Mouse (Mus musculus): ENCODE results near the gene Cd68. TPM values are rescaled to one million over a fixed set of nuclear protein-coding genes. Genes with fewer than 3 reads are reported as not detected.

The Cd68 gene
- polyA plus RNA-seq, 1 experiment from 2014 or later = 28.3 TPM

DNA sequence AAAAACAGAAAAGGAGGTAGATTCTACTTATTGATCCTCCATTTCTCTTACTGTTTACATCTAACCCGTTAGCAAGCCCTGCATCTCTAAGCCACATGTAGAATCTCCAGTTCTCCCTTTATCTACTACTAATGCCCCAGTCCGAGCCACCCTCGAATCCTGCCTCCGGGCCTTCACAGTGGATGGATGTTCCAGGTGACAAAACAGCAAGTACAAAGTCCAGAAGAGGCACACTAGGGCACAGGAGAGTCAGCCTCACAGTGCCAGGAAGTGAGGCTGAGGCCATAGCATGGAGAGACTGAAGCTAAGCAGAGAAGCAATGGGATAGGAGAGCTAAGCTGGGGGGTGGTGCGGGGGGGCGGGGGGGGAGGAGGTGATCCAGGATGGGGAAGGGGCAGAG, 26.9 kb upstream of the Cd68 start:
- Histone ChIP-seq H3K4me1 (peaks cover 17% of the 10 kb centered on the region), H3K36me3 (no peaks in the 10 kb centered on the region), H3K27ac (replicated peaks) (no peak overlapping the region), H3K27me3 (no peaks in the 10 kb centered on the region), H3K4me3 (replicated peaks) (no peak overlapping the region), H3K9ac (no peak overlapping the region), H3K9me3 (replicated peaks) (no peaks in the 10 kb centered on the region), H3K4me2 (replicated peaks) (no peak overlapping the region)
- 82% methylated on average over 6 of the region's 6 CpGs for WGBS
- ATAC-seq (ENCODE audit: insufficient number of reproducible peaks, low FRiP score, low TSS enrichment, low read depth) = no peak

DNA sequence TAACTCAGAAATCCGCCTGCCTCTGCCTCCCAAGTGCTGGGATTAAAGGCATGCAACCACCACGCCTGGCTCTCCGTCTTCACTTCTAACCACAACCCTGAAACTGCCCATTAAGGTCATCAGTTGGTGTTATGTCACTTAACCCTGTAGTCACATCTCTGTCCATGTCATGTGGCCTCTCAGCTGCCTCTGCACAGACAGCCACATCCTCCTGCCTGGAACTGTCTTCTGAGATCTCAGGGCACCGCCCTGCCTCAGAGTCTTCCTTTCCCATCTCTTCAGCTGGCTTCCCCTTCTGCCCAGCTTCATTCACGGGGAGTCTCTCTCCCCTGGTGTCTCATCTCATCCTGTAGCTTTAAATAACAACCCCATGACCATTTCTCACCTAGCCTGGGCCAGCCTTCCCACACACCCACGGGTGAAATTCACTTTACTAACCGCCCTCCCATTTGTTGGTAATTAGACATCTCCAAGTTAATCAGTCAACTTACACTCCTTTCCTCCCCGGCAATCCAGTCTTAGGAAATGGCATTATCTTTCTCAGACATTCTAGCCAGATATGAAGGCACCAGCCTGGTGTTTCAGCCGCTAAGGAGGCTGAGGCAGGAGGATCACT, 26.4 kb upstream of the Cd68 start:
- WGBS = 76% methylated on average over 9 of the region's 9 CpGs
- H3K9ac ChIP-seq = no peak overlapping the region
- no peaks in the 10 kb centered on the region for H3K27me3 ChIP-seq
- no peaks in the 10 kb centered on the region for H3K36me3 ChIP-seq
- no peak for ATAC-seq (ENCODE audit: insufficient number of reproducible peaks, low FRiP score, low TSS enrichment, low read depth)
- H3K4me3 ChIP-seq (replicated peaks) = no peak overlapping the region
- no peaks in the 10 kb centered on the region for H3K9me3 ChIP-seq (replicated peaks)
- H3K27ac ChIP-seq (replicated peaks) = no peak overlapping the region
- no peak overlapping the region for H3K4me2 ChIP-seq (replicated peaks)
- H3K4me1 ChIP-seq = peaks cover 17% of the 10 kb centered on the region

DNA sequence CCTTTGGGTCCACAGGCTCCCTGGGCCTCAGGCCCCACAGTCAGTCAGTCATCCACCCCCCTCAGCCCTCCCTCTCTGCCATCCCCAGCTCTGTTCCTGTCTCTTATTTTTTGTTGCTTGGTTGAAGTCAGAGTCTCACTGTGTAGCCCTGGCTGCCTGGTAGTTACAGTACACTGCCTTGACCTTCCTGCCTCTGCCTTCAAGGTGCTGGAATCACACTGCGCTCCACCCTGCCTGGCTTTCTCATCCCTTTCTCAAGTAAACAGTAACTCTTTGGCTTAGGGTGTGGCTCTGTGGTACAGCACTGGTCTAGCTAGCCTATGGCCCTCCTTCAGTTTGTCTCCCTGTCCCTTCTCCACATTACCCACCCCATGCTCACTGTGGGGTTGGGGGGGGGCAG, 23.9 kb upstream of the Cd68 start:
- ATAC-seq (ENCODE audit: insufficient number of reproducible peaks, low FRiP score, low TSS enrichment, low read depth) = no peak
- no peaks in the 10 kb centered on the region for H3K27me3 ChIP-seq
- 84% methylated on average over 1 of the region's 1 CpGs for WGBS

DNA sequence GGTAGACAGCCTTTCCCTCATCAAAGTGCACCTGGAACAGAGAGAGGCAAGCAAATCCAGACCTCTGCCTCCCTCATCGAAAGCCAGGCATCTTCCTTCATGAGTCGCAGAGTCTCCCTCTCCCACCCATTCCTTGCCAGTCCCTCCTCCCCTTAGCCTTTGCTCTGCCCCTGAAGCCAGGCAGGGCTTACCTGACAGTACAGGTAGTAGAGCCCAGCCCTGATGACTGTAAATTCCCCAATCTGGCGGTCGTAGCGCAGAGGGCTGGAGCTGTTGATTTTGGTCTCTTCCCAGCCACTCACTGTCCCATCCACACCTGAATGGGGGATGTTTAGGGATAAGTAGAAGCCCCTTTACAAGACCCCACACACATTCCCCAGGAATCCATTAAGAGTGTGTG, 21.1 kb upstream of the Cd68 start:
- H3K36me3 ChIP-seq = no peaks in the 10 kb centered on the region
- H3K9ac ChIP-seq = no peak overlapping the region
- 49% methylated on average over 5 of the region's 5 CpGs for WGBS
- H3K27me3 ChIP-seq = no peaks in the 10 kb centered on the region
- peak overlapping the region; percentile 51; the same call in 1 of the 2 replicates for H3K27ac ChIP-seq (replicated peaks)
- H3K9me3 ChIP-seq (replicated peaks) = no peaks in the 10 kb centered on the region
- peaks cover 47% of the 10 kb centered on the region for H3K4me1 ChIP-seq
- no peak overlapping the region for H3K4me3 ChIP-seq (replicated peaks)
- no peak for ATAC-seq (ENCODE audit: insufficient number of reproducible peaks, low FRiP score, low TSS enrichment, low read depth)
- H3K4me2 ChIP-seq (replicated peaks) = no peak overlapping the region

More for the DNA sequence above, 23.9 kb upstream of the Cd68 start:
- no peak overlapping the region for H3K4me3 ChIP-seq (replicated peaks)
- H3K27ac ChIP-seq (replicated peaks) = no peak overlapping the region
- H3K4me2 ChIP-seq (replicated peaks) = no peak overlapping the region
- no peaks in the 10 kb centered on the region for H3K9me3 ChIP-seq (replicated peaks)
- peaks cover 29% of the 10 kb centered on the region for H3K4me1 ChIP-seq
- H3K9ac ChIP-seq = no peak overlapping the region
- no peaks in the 10 kb centered on the region for H3K36me3 ChIP-seq

DNA sequence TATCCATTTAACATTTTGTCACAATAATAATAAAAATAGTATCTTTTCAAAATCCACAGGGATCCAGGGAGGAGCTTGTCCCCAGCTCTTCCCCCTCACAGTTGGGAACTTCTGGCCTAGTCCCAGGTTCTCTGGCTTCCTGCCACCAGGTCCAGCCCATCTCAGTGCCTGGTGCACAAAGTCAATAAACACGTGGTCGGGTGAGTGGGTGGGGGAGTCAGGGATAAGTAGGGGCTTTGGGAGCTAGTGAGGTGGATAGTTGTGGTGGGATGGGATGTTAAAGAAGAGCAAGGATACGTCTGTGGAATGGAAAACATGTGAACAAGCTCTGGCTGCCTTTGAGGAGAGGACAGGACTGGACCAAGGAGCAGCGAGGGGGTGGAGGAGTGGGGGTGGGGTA, 20.4 kb upstream of the Cd68 start:
- H3K4me2 ChIP-seq (replicated peaks) = no peak overlapping the region
- no peaks in the 10 kb centered on the region for H3K27me3 ChIP-seq
- H3K4me3 ChIP-seq (replicated peaks) = no peak overlapping the region
- no peaks in the 10 kb centered on the region for H3K36me3 ChIP-seq
- H3K4me1 ChIP-seq = peaks cover 47% of the 10 kb centered on the region
- no peaks in the 10 kb centered on the region for H3K9me3 ChIP-seq (replicated peaks)
- H3K27ac ChIP-seq (replicated peaks) = peak overlapping the region; percentile 51
- ATAC-seq (ENCODE audit: insufficient number of reproducible peaks, low FRiP score, low TSS enrichment, low read depth) = no peak
- H3K9ac ChIP-seq = no peak overlapping the region
- 11% methylated on average over 4 of the region's 4 CpGs for WGBS

DNA sequence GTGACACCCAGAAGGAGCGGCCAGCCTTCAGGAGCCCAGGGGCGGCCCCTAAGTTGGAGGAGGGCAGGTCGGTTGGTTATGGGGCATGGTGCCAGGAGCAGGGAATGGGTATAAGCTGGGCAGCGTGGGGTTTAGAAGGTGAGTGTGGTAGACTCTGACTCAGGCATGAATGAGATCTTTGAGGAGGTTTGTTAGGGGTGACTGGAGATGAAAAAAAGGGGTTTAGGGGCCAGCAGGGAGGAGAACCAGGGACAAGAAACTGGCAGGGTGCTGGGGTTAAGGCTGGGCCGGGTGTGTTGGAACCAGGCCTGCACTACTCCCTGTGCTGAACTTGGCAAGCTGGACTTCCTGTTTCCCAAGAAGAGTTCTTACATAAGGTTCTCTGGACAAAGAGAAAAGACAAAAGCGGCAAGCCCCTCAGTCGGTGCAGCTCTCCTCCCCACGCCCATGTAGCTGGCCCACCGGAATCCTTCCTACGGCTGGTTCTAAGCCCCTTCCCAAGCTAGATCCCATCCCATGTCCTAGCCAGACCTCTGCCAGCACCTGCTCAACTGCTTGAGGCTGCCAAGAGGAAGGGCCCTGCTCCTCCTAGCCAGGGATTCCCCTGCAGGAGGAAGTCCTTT, 19.7 kb upstream of the Cd68 start, which contains the start of gene Tnfsf13:
TSS of gene Tnfsf13 (minus strand) at position 259 of the 623 bp plus-strand sequence.
- Histone ChIP-seq H3K4me1 (peaks cover 51% of the 10 kb centered on the region), H3K9me3 (replicated peaks) (no peaks in the 10 kb centered on the region), H3K4me3 (replicated peaks) (no peak within 1 kb of the TSS), H3K4me2 (replicated peaks) (no peak within 1 kb of the TSS), H3K36me3 (no peaks in the 10 kb centered on the region), H3K27ac (replicated peaks) (peak within 1 kb of the TSS; percentile 97), H3K27me3 (no peaks in the 10 kb centered on the region), H3K9ac (no peak within 1 kb of the TSS)
- 66% methylated on average over 10 of the region's 10 CpGs for WGBS
- ATAC-seq (ENCODE audit: insufficient number of reproducible peaks, low FRiP score, low TSS enrichment, low read depth) = no peak

DNA sequence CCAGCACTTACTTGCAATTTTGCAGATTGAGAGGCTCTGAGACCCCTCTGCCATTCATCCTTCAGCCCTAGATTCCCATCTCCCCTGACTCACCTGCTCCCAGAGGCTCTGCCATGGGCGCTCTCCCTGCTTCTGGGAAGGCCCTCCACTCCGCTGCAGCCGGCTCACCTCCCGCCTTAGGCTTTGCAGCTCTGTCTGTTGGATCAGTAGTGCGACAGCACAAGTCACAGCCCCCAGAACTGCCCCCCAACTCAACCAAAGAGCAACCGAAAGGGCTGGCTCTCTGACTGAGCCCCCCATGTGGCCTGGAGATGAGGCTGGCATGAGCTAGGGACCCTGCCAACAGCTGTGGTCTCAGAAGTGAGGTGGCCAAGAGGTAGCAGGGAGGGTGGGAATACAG, 19.0 kb upstream of the Cd68 start:
- H3K36me3 ChIP-seq = no peaks in the 10 kb centered on the region
- H3K27ac ChIP-seq (replicated peaks) = peak overlapping the region; percentile 97
- H3K9ac ChIP-seq = no peak overlapping the region
- H3K4me2 ChIP-seq (replicated peaks) = no peak overlapping the region
- H3K27me3 ChIP-seq = no peaks in the 10 kb centered on the region
- H3K4me3 ChIP-seq (replicated peaks) = no peak overlapping the region
- H3K9me3 ChIP-seq (replicated peaks) = no peaks in the 10 kb centered on the region
- peaks cover 58% of the 10 kb centered on the region for H3K4me1 ChIP-seq
- no peak for ATAC-seq (ENCODE audit: insufficient number of reproducible peaks, low FRiP score, low TSS enrichment, low read depth)
- WGBS = 82% methylated on average over 6 of the region's 6 CpGs

DNA sequence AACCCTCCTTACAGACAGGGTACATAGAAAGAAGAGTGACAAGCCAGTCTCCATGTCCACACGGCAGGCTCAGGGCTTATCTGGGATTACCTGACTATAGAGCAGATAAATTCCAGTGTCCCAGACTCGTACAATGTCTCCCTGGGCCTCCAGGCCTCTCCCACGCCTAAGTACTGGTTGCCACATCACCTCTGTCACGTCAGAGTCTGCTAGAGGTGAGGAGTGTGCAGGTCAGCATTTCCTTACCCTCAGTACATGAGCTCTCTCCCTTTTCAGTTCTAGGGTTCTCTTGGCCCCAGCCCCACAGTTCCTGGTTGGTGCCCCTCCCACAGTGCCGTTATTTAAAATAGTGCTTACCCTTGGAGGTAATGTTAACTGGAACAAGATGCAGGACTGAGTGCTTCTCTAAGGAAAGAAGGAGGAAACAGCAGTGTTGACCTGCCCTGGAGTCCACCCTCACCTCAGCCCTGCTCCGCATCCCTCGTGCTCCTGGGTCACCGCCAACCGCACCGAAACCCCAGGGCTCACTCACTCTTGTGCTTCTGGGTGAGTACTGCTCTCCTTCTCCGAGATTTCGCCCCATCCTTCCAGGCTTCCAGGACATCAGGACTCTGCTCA, 18.3 kb upstream of the Cd68 start:
- Histone ChIP-seq H3K27ac (replicated peaks) (peak overlapping the region; percentile 97), H3K27me3 (no peaks in the 10 kb centered on the region), H3K4me2 (replicated peaks) (no peak overlapping the region), H3K9me3 (replicated peaks) (no peaks in the 10 kb centered on the region), H3K36me3 (no peaks in the 10 kb centered on the region), H3K9ac (no peak overlapping the region), H3K4me3 (replicated peaks) (no peak overlapping the region), H3K4me1 (peaks cover 64% of the 10 kb centered on the region)
- WGBS = 74% methylated on average over 12 of the region's 12 CpGs
- ATAC-seq (ENCODE audit: insufficient number of reproducible peaks, low FRiP score, low TSS enrichment, low read depth) = no peak

DNA sequence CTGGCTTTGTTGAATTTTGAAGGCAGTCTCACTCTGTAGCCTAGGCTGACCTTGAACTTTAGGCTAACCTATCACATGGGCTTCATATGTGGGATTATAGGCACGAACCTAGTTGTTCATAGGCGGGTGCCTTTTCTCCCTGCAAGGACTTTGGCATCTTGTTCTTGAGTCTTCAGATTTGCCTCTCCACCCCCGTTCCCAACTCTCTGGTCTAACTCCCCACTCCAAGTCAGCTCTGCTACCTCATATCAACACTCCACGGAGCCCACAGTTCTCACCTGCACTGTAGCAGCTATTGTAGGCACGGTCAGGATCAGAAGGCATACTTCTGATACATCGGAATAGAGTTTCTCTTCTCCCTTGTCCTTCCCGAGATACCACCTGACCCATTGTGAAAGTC, 17.6 kb upstream of the Cd68 start:
- Histone ChIP-seq H3K4me2 (replicated peaks) (peak overlapping the region; percentile 85), H3K27ac (replicated peaks) (peak overlapping the region; percentile 97), H3K27me3 (no peaks in the 10 kb centered on the region), H3K4me3 (replicated peaks) (no peak overlapping the region), H3K9ac (no peak overlapping the region), H3K4me1 (peaks cover 64% of the 10 kb centered on the region), H3K9me3 (replicated peaks) (no peaks in the 10 kb centered on the region), H3K36me3 (peaks cover 4% of the 10 kb centered on the region)
- 68% methylated on average over 7 of the region's 7 CpGs for WGBS
- no peak for ATAC-seq (ENCODE audit: insufficient number of reproducible peaks, low FRiP score, low TSS enrichment, low read depth)

DNA sequence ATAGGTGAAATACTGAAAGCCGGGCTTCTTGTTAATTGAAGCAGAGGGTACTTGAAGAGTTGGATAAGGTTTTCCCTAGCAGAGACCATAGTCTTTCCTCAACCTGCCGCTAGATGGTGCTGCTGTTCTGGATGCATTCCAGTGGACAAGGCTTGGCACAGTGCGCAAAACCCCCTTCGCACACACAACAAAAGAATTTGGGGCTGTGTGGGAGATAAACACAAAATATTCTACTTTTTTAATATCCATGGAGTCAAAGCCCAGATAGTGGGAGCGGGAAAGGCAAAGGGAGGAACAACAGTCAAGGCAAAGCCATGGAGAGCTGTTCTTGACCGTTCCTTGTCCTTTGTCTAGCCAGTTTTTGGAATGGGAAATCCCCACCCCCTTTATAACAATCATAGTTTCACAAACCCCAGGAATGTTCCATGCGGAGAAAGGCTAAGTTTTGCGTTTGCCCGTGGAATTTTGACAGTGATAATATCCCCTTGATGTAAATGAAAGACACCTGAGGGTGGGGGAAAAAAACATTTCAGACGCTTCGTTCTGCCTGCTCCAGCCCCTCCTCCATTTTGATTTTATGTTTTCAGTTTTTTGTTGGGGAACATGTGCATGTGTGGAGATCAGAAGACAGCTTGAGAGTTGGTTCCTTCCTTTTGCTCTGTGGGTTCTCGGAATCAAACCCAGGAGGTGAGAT, 17.0 kb upstream of the Cd68 start:
- no peaks in the 10 kb centered on the region for H3K9me3 ChIP-seq (replicated peaks)
- H3K4me1 ChIP-seq = peaks cover 64% of the 10 kb centered on the region
- H3K27ac ChIP-seq (replicated peaks) = peak overlapping the region; percentile 97
- ATAC-seq (ENCODE audit: insufficient number of reproducible peaks, low FRiP score, low TSS enrichment, low read depth) = 0 out of 2 replicates have a peak, but pooled peaks have one; percentile 24
- peaks cover 10% of the 10 kb centered on the region for H3K36me3 ChIP-seq
- H3K4me3 ChIP-seq (replicated peaks) = peak overlapping the region; percentile 80
- H3K27me3 ChIP-seq = no peaks in the 10 kb centered on the region
- WGBS = 7% methylated on average over 12 of the region's 12 CpGs
- peak overlapping the region; percentile 23; the same call in 1 of the 2 replicates for H3K9ac ChIP-seq
- H3K4me2 ChIP-seq (replicated peaks) = peak overlapping the region; percentile 85

DNA sequence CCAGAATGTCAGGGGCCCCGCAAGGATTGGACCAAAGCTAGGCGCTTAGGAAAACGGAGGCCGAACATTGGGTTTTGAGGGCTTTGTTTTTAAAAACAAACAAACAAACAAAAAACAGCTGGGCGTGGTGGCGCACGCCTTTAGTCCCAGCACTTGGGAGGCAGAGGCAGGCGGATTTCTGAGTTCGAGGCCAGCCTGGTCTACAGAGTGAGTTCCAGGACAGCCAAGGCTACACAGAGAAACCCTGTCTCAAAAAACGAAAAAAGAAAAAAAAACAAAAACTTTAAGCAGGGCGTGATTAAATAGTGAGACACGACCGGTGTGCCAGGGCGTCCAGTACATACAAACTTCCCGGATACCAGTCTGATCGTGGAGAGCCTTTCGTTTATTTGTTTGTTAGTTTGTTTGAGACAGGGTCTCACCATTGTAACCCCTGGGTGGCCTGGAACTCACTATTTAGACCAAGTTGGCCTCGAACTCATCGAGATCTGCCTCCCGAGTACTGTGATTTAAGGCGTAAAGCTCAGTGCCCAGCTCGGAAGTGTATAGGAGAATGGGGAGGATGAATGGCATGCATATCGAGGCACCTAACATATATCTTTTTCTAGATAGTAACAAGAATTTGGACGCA, 16.4 kb upstream of the Cd68 start:
- H3K36me3 ChIP-seq = peaks cover 14% of the 10 kb centered on the region
- H3K9ac ChIP-seq = peak overlapping the region; percentile 51
- peaks cover 64% of the 10 kb centered on the region for H3K4me1 ChIP-seq
- WGBS = 26% methylated on average over 24 of the region's 24 CpGs
- H3K4me3 ChIP-seq (replicated peaks) = peak overlapping the region; percentile 80
- H3K9me3 ChIP-seq (replicated peaks) = no peaks in the 10 kb centered on the region
- peak overlapping the region; percentile 85 for H3K4me2 ChIP-seq (replicated peaks)
- peak overlapping the region; percentile 97 for H3K27ac ChIP-seq (replicated peaks)
- ATAC-seq (ENCODE audit: insufficient number of reproducible peaks, low FRiP score, low TSS enrichment, low read depth) = no peak
- no peaks in the 10 kb centered on the region for H3K27me3 ChIP-seq

Data from embryonic facial prominence, embryonic 15.5 days (tissue).